Mouse (Mus musculus) left cerebral cortex, postnatal 4 days (tissue): ENCODE measurements around the gene Coa6. TPM values are rescaled to one million over a fixed set of nuclear protein-coding genes. Genes with fewer than 3 reads are reported as not detected.
A peak's percentile ranks its signal among the peaks of the same experiment; 100 is the strongest.

Experiments used
- DNase-seq: peaks from one replicate; pipeline ENCODE4 v3.0.0-alpha.2; 2022
- intact Hi-C: fragments of 180-260 bp; cut with DNase I; formaldehyde crosslinking; loops from one replicate; pipeline ENCODE4 v1.15.1; 2025
- total RNA-seq, 2 experiments: library from RNA; stranded (reverse); gene quantifications; 2 replicates each; pipeline ENCODE4 v1.2.3; 2021

Coa6 gene
- total RNA-seq, 2 experiments from 2014 or later = 21.0 to 23.0 TPM

DNA sequence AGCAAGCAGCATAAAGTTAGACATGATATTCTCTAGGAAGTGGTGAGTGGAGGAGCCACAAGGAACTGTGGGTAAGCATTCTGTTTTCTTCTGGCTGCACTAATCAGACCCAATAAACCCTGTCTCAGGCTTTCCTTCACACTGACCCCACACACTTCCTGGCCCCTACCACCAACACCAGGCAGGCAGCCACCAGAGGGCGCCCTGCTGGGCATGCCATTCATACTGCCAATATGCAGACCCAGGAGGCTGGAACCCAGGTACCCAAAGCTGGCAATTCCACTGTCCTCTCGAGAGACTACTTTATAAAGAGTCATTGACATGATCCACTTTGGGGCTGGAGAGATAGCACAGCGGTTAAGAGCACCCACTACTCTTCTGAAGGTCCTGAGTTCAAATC, 38.0 kb downstream of the Coa6 start:
- intact Hi-C loops = no loop called here
- DNase-seq = peak; percentile 53

DNA sequence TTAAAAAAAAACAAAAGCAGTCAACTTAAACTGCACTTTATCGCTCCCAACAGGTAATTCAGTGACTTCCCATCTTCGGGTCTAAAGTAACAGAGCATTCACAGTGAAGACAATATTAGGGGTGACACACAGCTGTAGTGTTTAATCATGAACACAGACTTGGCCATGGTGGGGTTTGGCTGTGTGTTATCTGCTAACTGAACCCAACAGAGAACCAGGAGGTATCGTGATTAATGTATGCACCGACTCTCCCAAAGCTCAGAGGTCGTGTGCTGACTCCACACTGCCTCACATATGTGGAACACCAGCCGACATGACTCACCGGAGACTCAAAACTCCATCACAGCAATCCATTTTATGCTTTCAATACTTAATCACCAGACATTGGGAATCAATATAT, 39.4 kb downstream of the Coa6 start:
- intact Hi-C loops = no loop called here
- DNase-seq = no peak

DNA sequence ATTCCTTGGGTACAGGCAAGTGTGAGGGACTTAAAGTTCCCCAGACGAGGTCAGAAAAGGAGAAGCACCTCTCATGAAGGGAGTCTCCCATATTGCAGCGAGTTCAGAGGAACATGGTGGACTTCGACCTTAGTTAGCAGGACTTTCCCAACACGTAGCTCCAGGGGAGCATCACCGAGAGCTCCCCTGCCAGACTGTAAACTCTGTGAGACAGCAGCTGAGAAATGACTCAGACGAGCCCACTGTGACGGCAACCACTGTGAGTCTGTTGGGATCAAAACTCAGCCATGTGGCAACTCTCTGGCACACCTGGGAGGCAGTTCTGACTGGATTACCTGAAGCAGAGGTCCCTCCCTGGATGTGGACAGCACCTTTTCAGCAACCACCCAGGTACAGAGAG, 41.8 kb downstream of the Coa6 start:
- intact Hi-C loops = no loop called here
- no peak for DNase-seq

DNA sequence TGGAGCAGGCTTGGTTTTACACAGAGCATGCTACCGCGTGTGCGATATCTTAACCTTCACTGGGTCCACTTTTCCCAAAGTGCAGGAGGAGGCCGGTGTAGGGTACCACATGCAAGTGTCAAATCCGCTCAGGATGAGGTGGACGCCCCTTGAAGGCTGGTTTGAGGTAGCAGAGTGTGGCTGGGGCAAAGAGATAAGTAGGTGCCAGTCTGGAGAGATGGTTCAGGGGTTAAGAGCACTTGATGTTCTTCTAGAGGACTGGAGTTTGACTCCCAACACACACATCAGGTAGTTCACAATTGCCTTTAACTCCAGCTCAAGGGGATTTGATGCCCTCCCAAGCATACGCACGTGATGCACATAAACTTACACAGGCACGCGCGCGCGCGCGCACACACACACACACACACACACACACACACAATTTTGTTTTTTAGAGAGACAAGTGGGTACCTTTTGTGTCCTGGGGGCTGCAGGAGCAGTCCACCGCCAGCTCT, 51.5 kb downstream of the Coa6 start:
- intact Hi-C loops = loop anchor here (10.0 kb wide), 1 partner anchor 519 kb away; no protein-coding TSS in a partner anchor

DNA sequence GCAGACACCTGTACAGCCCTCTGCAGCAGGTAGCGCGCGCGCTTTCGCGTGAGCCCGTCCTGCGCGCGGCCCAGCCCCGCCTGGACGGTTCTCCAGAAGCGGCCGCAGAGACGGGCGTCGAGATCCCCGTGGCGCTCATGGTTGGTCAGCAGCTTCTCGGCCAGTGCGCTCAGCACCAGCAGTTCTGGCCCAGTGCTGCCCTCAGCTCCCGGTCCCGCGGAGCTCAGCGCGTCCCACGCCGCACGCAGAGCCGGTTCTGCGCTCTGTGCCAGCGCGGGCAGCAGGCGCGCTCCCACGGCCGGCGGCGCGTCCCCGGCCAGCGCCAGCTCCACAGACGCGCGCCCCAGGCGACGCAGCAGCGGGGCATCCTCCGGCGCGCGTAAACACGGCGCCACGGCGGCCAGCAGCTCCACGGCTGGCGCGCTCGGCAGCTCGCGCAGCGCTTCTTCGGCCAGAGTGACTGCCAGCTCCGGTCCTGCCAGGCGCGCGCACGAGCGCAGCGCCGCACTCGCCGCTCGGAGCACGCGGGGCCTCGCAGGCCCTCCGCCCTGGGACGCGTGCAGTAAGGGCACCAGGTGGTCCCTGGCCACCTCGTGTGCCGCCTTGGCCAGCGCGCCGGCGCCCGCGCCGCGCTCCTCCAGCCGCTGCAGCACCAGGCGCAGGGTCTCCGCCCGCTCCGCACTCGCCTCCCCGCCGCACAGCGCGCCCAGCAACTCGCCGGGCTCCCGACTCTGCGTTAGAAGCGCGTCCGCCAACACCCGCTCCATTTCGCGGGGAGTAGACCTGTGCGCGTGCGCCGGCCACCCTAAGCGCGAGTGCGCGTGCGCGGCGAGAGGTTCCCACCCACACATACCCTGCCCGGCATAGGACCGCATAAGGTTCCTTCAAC, 52.2 kb downstream of the Coa6 start, which contains the start of gene Tarbp1:
Gene Tarbp1, minus strand, starts transcription at position 767 of the 889 bp plus-strand sequence.
- intact Hi-C loops = loop anchor here (10.0 kb wide), 1 partner anchor 520 kb away; no protein-coding TSS in a partner anchor
- peak; percentile 95 for DNase-seq

More for the DNA sequence above, 51.5 kb downstream of the Coa6 start:
- DNase-seq = no peak

Other genes with a start within 250 kb of the Coa6 start
- 10 to 100 TPM in 1 of 2 experiments, 1 to 10 TPM in 1; 9.2 to 10.7 TPM for gene Slc35f3, start 124.0 kb upstream of the Coa6 start, total RNA-seq
- 1 to 10 TPM; 4.8 to 4.9 TPM for gene Tarbp1, start 52.5 kb downstream of the Coa6 start, total RNA-seq
- 10 to 100 TPM; 52.6 to 53.0 TPM for gene Irf2bp2, start 171.5 kb downstream of the Coa6 start, total RNA-seq